In genomic region chr11:72576111-72576465, GRCm38 (mm10) we compare ENCODE assay signal across 8 mouse cellular contexts. TPM values are rescaled to one million over a fixed set of nuclear protein-coding genes. Genes with fewer than 3 reads are reported as not detected.
DNase-seq lines count a peak whose midpoint lies in the region; ATAC-seq and TF ChIP-seq lines count a peak whose summit lies in the region.

No protein-coding gene starts in this region.

- dilution Hi-C loops in CH12.LX (cut with MboI; ENCODE audit: extremely low pct_ligation_motif_present, extremely low pct_unique_long_range_greater_than_20kb, low sequenced_read_pairs): no loop called here

- TF ChIP-seq RAD21 in CH12.LX (IDR thresholded peaks at IDR 0.05; ENCODE audit: low read depth, low read length): no peak

- H3K4me2 ChIP-seq in heart, embryonic 11.5 days: peak overlapping the region; percentile 79
- H3K4me2 ChIP-seq in CH12.LX (ENCODE audit: insufficient read depth, low read depth, poor library complexity, severe bottlenecking): peak overlapping the region; percentile 79
- peak overlapping the region; percentile 59 for H3K4me2 ChIP-seq in forebrain, embryonic 12.5 days
- H3K4me2 ChIP-seq in liver, embryonic 13.5 days: peak overlapping the region; percentile 65

- no peak for TF ChIP-seq EP300 in CH12.LX (IDR thresholded peaks at IDR 0.05; ENCODE audit: low read length)

- no peak for ATAC-seq in heart, embryonic 11.5 days (replicated peaks; ENCODE audit: insufficient number of reproducible peaks, low FRiP score, low TSS enrichment)
- ATAC-seq in forebrain, embryonic 12.5 days (ENCODE audit: low FRiP score): no peak
- ATAC-seq in liver, embryonic 13.5 days (ENCODE audit: low read depth): no peak

- 18% methylated on average over 7 of the region's 7 CpGs for WGBS in heart, embryonic 11.5 days (ENCODE audit: insufficient replicate concordance)
- WGBS in forebrain, embryonic 12.5 days: 26% methylated on average over 7 of the region's 7 CpGs
- WGBS in liver, embryonic 13.5 days (ENCODE audit: insufficient replicate concordance): 27% methylated on average over 7 of the region's 7 CpGs

- H3K9me3 ChIP-seq in heart, embryonic 11.5 days (replicated peaks; ENCODE audit: control insufficient read depth, low read length): no peaks in the 10 kb centered on the region
- H3K9me3 ChIP-seq in CH12.LX (replicated peaks; ENCODE audit: low read length): no peaks in the 10 kb centered on the region
- no peaks in the 10 kb centered on the region for H3K9me3 ChIP-seq in forebrain, embryonic 12.5 days
- no peaks in the 10 kb centered on the region for H3K9me3 ChIP-seq in liver, embryonic 13.5 days (replicated peaks)

- H3K36me3 ChIP-seq in heart, embryonic 11.5 days (ENCODE audit: control insufficient read depth, insufficient read depth, low read length): no peaks in the 10 kb centered on the region
- no peaks in the 10 kb centered on the region for H3K36me3 ChIP-seq in CH12.LX (replicated peaks in 1 of 2; ENCODE audit: control insufficient read depth in 1 of 2, insufficient read depth in 1 of 2, low read length in 1 of 2)
- H3K36me3 ChIP-seq in forebrain, embryonic 12.5 days (replicated peaks): no peaks in the 10 kb centered on the region
- H3K36me3 ChIP-seq in liver, embryonic 13.5 days: no peaks in the 10 kb centered on the region

- H3K9ac ChIP-seq in heart, embryonic 11.5 days (ENCODE audit: low read depth, low read length): peak overlapping the region; percentile 63
- peak overlapping the region; percentile 76; the same call in 1 of the 2 replicates for H3K9ac ChIP-seq in CH12.LX (ENCODE audit: insufficient read depth, low read depth)
- H3K9ac ChIP-seq in forebrain, embryonic 12.5 days: no peak overlapping the region
- H3K9ac ChIP-seq in liver, embryonic 13.5 days: 0 out of 2 replicates have a peak overlapping the region, but pooled peaks have one; percentile 29

- H3K79me2 ChIP-seq in CH12.LX (replicated peaks; ENCODE audit: control insufficient read depth, extremely low read depth, insufficient read depth, poor library complexity, severe bottlenecking): no peaks in the 10 kb centered on the region

- TF ChIP-seq CTCF in CH12.LX (conservative IDR thresholded peaks at IDR 0.05 in 1 of 2, IDR thresholded peaks at IDR 0.05 in 1 of 2; ENCODE audit: low read depth in 2 of 2, low read length in 2 of 2): no peak

- in situ Hi-C loops in CH12.LX (cut with MboI; ENCODE audit: low pct_ligation_motif_present, low pct_unique_long_range_greater_than_20kb, low sequenced_read_pairs): loop anchor here (10.0 kb wide), 1 partner anchor 429 kb away; no protein-coding TSS in a partner anchor

- DNase-seq in heart, postnatal 4 days: no peak
- no peak for DNase-seq in CH12.LX (ENCODE audit: extremely low read depth)
- DNase-seq in liver, embryonic 13.5 days: no peak
- DNase-seq in ovary, adult 18-20 months (ENCODE audit: low spot score): no peak
- DNase-seq in left cerebral cortex, adult 9 months (ENCODE audit: low spot score in 2 of 2): no peak
- DNase-seq in thymus, postnatal 36 days: no peak

- H3K27me3 ChIP-seq in heart, embryonic 11.5 days (ENCODE audit: control insufficient read depth, insufficient read depth, low read length): peaks cover 4% of the 10 kb centered on the region; the same call in 1 of the 2 replicates
- H3K27me3 ChIP-seq in CH12.LX (replicated peaks): no peaks in the 10 kb centered on the region
- H3K27me3 ChIP-seq in forebrain, embryonic 12.5 days: peaks cover 21% of the 10 kb centered on the region; the same call in 1 of the 2 replicates
- H3K27me3 ChIP-seq in liver, embryonic 13.5 days: peaks cover 17% of the 10 kb centered on the region

- peak overlapping the region; percentile 45 for H3K4me3 ChIP-seq in heart, embryonic 11.5 days (ENCODE audit: low read depth, low read length)
- peak overlapping the region; percentile 55 to 64 (median 61) for H3K4me3 ChIP-seq in CH12.LX (replicated peaks in 1 of 3; ENCODE audit: low read depth in 2 of 3, low read length in 2 of 3, poor library complexity in 1 of 3)
- H3K4me3 ChIP-seq in forebrain, embryonic 12.5 days (replicated peaks): peak overlapping the region; percentile 30
- H3K4me3 ChIP-seq in liver, embryonic 13.5 days (replicated peaks): peak overlapping the region; percentile 43

- no peaks in the 10 kb centered on the region for H3K4me1 ChIP-seq in heart, embryonic 11.5 days (ENCODE audit: control insufficient read depth, insufficient read depth, low read length)
- peaks cover 3 to 23% of the 10 kb centered on the region in 2 experiments for H3K4me1 ChIP-seq in CH12.LX (ENCODE audit: control insufficient read depth in 1 of 2, insufficient read depth in 2 of 2)
- peaks cover 16% of the 10 kb centered on the region for H3K4me1 ChIP-seq in forebrain, embryonic 12.5 days
- H3K4me1 ChIP-seq in liver, embryonic 13.5 days (replicated peaks): peaks cover 23% of the 10 kb centered on the region

- no peak for TF ChIP-seq POLR2A in CH12.LX (IDR thresholded peaks at IDR 0.05; ENCODE audit: low read depth, low read length)

- H3K27ac ChIP-seq in heart, embryonic 11.5 days (ENCODE audit: low read depth, low read length): no peak overlapping the region
- peak overlapping the region; percentile 6; the same call in 1 of the 2 replicates for H3K27ac ChIP-seq in CH12.LX (ENCODE audit: insufficient read depth, low read depth)
- no peak overlapping the region for H3K27ac ChIP-seq in forebrain, embryonic 12.5 days
- H3K27ac ChIP-seq in liver, embryonic 13.5 days: no peak overlapping the region

TF ChIP-seq in CH12.LX, 34 proteins besides CTCF, POLR2A, EP300 and RAD21:
- TF ChIP-seq MAZ (IDR thresholded peaks at IDR 0.05; ENCODE audit: low read depth, low read length) (peak; percentile 29; the same call in 1 of the 2 replicates), SIN3A (IDR thresholded peaks at IDR 0.05; ENCODE audit: low read length) (no peak), MEF2A (IDR thresholded peaks at IDR 0.05; ENCODE audit: borderline replicate concordance, low read depth, low read length) (no peak)

RNA-seq across cellular contexts. Expression of gene Spns3, which starts 25.8 kb away (rescaled TPM):
- polyA plus RNA-seq in heart, embryonic 11.5 days (2014; fragmentation: Nextera tagmentation; extraction: Ambion mirVana): 0.17 TPM in 1 of 2 replicates, not detected in the other
- total RNA-seq in heart, postnatal 4 days (2021): under 1 TPM in 1 of 2 experiments, not detected in 1; 0.12 TPM
- total RNA-seq in CH12.LX (2012; rRNA removed): 0.17 and 0.21 TPM in 2 replicates
- total RNA-seq in CH12.LX (2014; rRNA removed): 0.85 and 1.0 TPM in 2 replicates
- polyA plus RNA-seq in CH12.LX (2012; ENCODE audit: insufficient read length, low read depth): 1.6 and 1.8 TPM in 2 replicates
- not detected in 2 replicates for polyA plus RNA-seq in forebrain, embryonic 12.5 days (2016; fragmentation: Nextera tagmentation; extraction: Ambion mirVana)
- polyA plus RNA-seq in liver, embryonic 13.5 days (2015; fragmentation: Nextera tagmentation; extraction: Ambion mirVana): 1.5 and 2.0 TPM in 2 replicates

RNA-seq across cellular contexts. Expression of gene Ube2g1, which starts 31.0 kb away (rescaled TPM):
- 68.3 and 68.8 TPM in 2 replicates for polyA plus RNA-seq in heart, embryonic 11.5 days (2014; fragmentation: Nextera tagmentation; extraction: Ambion mirVana)
- 10 to 100 TPM; 57.8 to 62.5 TPM for total RNA-seq in heart, postnatal 4 days (2021)
- total RNA-seq in CH12.LX (2012; rRNA removed) (34.3 and 34.5 TPM in 2 replicates), CH12.LX (2014; rRNA removed) (74.4 and 78.3 TPM in 2 replicates)
- 52.8 and 73.8 TPM in 2 replicates for polyA plus RNA-seq in CH12.LX (2012; ENCODE audit: insufficient read length, low read depth)
- 106 and 113 TPM in 2 replicates for polyA plus RNA-seq in forebrain, embryonic 12.5 days (2016; fragmentation: Nextera tagmentation; extraction: Ambion mirVana)
- polyA plus RNA-seq in liver, embryonic 13.5 days (2015; fragmentation: Nextera tagmentation; extraction: Ambion mirVana): 24.8 and 33.3 TPM in 2 replicates
